Mouse (Mus musculus) hindbrain, embryonic 10.5 days (tissue): Measurements from ENCODE around the gene Mreg. TPM values are rescaled to one million over a fixed set of nuclear protein-coding genes. Genes with fewer than 3 reads are reported as not detected.

Source experiments
- DNase-seq: peaks from one replicate; pipeline ENCODE4 v3.0.0-alpha.2; 2017; ENCODE audit warnings: low spot score
- H3K27ac ChIP-seq: fragments of 300-500 bp; sonication (generic); 2 replicates; pipeline ENCODE4 v1.5.1; 2016; ENCODE audit warnings: mild to moderate bottlenecking, moderate library complexity
- H3K27me3 ChIP-seq: fragments of 300-500 bp; sonication (generic); 2 replicates; pipeline ENCODE4 v1.6.1; 2016; ENCODE audit warnings: mild to moderate bottlenecking; ENCODE audit not compliant: poor library complexity, insufficient read depth, severe bottlenecking
- H3K36me3 ChIP-seq: fragments of 300-500 bp; sonication (generic); 2 replicates; pipeline ENCODE4 v1.6.1; 2016; ENCODE audit warnings: mild to moderate bottlenecking, moderate library complexity
- H3K4me1 ChIP-seq: fragments of 300-500 bp; sonication (generic); replicated peaks from 2 replicates; pipeline ENCODE4 v1.6.1; 2016; ENCODE audit warnings: mild to moderate bottlenecking
- H3K4me3 ChIP-seq: fragments of 300-500 bp; sonication (generic); 2 replicates; pipeline ENCODE4 v1.5.1; 2016; ENCODE audit warnings: mild to moderate bottlenecking, moderate library complexity
- H3K9me3 ChIP-seq: fragments of 300-500 bp; sonication (generic); 2 replicates; pipeline ENCODE4 v1.6.1; 2016; ENCODE audit warnings: mild to moderate bottlenecking, moderate library complexity
- WGBS: fragments of 180-500 bp; shearing (Covaris S2); methylation state at CpG from one replicate; pipeline ENCODE4 v1.1.7; 2016; 5-methylcytosine and 5-hydroxymethylcytosine counted together
- polyA plus RNA-seq: library from polyadenylated mRNA; unstranded; fragments of >200 nt; fragmentation: Nextera tagmentation; extraction: Ambion mirVana; gene quantifications from 2 replicates; pipeline ENCODE4 v1.2.1, GENCODE M21; 2016

Mreg gene
- polyA plus RNA-seq, 1 experiment from 2014 or later, result 12.3 TPM

DNA sequence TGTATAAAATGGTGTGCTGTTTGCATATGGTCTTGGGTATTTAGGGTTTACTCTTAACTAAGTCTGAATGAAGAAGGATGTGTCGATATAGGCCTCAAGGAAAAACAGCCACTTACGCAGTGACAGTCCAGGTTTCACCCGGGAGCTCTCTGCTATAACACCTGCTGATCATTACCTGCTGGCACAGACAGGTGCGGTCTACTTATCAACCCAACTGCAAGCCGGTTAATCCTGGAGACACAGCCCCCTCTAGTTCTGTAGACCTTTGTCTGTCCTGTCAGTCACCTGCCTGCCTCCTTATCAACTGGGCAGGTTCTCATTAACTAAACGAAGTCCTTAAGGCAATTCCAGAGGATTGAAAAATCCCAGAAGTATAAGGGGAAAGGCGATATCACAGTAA, 37.9 kb downstream of the Mreg start:
- H3K4me1 ChIP-seq, result peaks cover 26% of the 10 kb centered on the region
- no peak for DNase-seq
- no peak overlapping the region for H3K4me3 ChIP-seq
- H3K9me3 ChIP-seq, result no peaks in the 10 kb centered on the region
- H3K27ac ChIP-seq, result no peak overlapping the region
- no peaks in the 10 kb centered on the region for H3K36me3 ChIP-seq
- no peaks in the 10 kb centered on the region for H3K27me3 ChIP-seq
- WGBS, result 79% methylated on average over 7 of the region's 7 CpGs

DNA sequence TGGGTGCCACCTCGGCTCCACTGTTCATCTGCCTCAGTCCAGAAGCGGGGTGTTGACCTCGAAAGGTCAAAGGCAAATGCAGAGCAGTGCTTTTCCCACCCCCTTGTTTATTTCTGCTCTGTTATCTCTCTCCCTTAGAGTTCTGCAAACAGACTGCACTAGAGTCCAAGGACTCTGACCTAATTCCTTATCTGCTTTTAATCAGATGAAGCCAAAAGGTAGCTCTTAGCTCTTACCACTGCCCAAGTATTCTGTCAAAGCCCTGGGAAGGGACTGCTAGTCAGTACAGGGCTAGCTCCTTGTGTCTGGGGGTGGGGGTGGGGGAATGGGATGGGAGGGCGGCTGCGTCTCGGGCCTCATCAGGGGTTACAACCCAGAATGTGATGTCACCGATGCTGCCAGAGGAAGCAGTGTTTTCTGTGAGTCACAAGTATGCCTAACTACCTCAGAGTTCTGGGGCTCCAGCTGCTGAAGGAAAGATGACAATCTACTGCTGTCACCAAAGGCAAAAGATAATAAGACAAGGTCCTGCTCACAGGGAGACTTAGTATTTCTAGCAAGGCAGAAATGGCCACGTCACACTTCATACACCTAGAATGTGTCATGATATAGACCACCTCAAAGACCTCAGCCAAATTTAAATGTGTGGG, 38.6 kb downstream of the Mreg start:
- no peaks in the 10 kb centered on the region for H3K9me3 ChIP-seq
- peaks cover 26% of the 10 kb centered on the region for H3K4me1 ChIP-seq
- no peak overlapping the region for H3K4me3 ChIP-seq
- H3K36me3 ChIP-seq, result no peaks in the 10 kb centered on the region
- no peaks in the 10 kb centered on the region for H3K27me3 ChIP-seq
- 71% methylated on average over 8 of the region's 8 CpGs for WGBS
- DNase-seq, result no peak
- no peak overlapping the region for H3K27ac ChIP-seq

DNA sequence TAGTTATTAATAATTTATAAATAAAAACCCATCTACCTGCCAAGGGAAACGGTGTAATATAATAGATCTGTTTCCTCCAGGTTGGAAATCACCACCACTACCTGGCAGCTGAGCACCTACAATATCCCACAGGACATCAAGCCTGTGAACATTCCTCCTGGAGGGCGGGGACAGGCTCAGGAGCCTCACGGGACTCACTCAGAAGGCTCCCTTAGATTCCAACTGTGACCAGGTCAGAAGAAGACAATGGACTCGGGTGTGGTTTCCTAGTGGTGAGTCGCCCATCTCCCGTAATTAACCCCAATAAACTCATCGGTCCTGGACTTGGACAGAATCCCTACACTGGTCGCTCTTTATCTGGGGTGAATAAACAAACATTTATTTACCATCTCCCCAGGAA, 39.3 kb downstream of the Mreg start:
- no peak overlapping the region for H3K27ac ChIP-seq
- 86% methylated on average over 8 of the region's 8 CpGs for WGBS
- H3K9me3 ChIP-seq, result no peaks in the 10 kb centered on the region
- no peaks in the 10 kb centered on the region for H3K27me3 ChIP-seq
- peaks cover 26% of the 10 kb centered on the region for H3K4me1 ChIP-seq
- no peak overlapping the region for H3K4me3 ChIP-seq
- no peaks in the 10 kb centered on the region for H3K36me3 ChIP-seq
- no peak for DNase-seq

DNA sequence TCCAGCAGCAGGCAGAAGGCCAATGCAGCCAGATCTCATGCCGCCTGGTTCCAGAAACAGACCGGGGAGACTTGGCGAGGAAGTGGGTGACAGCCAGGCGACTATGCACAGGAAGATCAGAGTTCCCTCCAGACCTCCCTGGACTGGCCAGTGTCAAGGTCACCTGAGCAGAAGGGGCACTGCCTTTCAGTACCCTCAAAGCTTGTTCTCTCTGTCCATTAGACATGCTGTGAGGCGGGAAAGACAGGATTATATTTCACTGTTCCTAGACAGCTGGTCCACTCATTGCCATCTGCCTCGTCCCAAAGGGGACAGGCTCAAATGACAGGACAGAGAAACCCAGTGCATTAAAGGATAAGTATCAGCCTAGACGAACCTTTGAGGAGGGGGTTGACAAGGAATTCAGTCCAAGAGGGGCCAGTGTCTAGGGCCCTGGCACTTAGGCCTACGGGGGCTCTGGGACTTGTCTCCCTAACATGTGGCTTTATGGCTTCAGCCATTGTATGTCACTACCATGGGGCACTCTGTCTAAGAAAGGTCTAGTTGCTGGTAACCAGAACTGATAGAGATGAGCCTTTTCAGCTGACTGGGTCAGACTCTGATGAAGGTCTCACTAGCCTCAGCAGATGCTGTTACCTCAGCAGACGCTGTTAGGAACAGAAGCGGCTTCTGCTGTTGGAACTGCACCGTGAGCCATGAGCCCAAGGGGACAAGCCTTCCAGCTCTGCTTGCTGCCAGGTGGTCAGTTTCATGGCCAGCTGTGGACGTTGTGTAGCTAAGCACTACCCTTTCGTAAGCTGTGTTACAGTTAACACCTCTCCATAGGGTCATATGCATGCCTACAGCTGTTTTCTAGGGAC, 40.9 kb downstream of the Mreg start:
- Histone ChIP-seq H3K36me3 (no peaks in the 10 kb centered on the region), H3K9me3 (no peaks in the 10 kb centered on the region), H3K4me1 (peaks cover 26% of the 10 kb centered on the region), H3K4me3 (no peak overlapping the region), H3K27me3 (no peaks in the 10 kb centered on the region), H3K27ac (peak overlapping the region; percentile 64)
- 71% methylated on average over 13 of the region's 13 CpGs for WGBS
- peak; percentile 39 for DNase-seq

DNA sequence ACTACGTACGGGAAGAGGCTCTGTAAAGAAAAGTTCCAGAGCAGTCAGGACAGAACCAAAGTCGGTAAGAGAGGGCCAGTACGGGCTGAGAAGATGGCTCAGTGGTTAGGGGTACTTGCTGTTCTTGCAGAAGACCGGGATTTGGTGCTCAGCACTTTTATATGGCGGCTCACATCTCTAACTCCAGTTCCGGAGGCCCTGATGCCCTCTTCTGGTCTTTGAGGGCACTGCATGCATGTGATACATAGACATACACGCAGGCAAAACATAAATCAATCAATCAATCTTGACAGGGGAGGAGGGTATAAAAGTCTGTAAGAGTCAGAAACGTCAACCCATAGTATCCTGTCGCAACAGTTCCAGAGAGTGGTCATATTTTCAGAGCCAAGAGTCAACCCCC, 45.1 kb downstream of the Mreg start:
- peaks cover 12% of the 10 kb centered on the region for H3K4me1 ChIP-seq
- H3K36me3 ChIP-seq, result no peaks in the 10 kb centered on the region
- H3K27me3 ChIP-seq, result no peaks in the 10 kb centered on the region
- H3K9me3 ChIP-seq, result no peaks in the 10 kb centered on the region
- WGBS, result 95% methylated on average over 10 of the region's 10 CpGs
- DNase-seq, result no peak
- no peak overlapping the region for H3K4me3 ChIP-seq
- no peak overlapping the region for H3K27ac ChIP-seq

DNA sequence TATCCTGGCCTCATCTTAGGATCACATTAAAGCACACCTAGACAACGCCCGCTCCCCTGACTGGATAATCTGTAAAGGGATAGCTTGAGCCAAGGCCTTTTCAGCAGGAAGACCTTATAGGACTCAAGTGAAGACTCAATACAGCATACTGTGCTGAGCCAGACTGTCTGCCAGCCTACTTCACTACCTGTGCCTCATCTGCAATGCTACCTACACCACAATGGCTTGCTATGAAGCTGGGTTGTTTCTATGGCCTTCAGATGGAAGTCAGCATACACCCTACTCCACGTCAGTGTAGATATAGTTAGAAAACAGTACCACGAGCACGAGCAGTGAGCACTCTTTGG, 45.7 kb downstream of the Mreg start:
- H3K27me3 ChIP-seq, result no peaks in the 10 kb centered on the region
- no peak for DNase-seq
- no peak overlapping the region for H3K4me3 ChIP-seq
- H3K9me3 ChIP-seq, result no peaks in the 10 kb centered on the region
- WGBS, result 91% methylated on average over 5 of the region's 5 CpGs
- no peak overlapping the region for H3K27ac ChIP-seq
- H3K4me1 ChIP-seq, result peaks cover 10% of the 10 kb centered on the region
- no peaks in the 10 kb centered on the region for H3K36me3 ChIP-seq

DNA sequence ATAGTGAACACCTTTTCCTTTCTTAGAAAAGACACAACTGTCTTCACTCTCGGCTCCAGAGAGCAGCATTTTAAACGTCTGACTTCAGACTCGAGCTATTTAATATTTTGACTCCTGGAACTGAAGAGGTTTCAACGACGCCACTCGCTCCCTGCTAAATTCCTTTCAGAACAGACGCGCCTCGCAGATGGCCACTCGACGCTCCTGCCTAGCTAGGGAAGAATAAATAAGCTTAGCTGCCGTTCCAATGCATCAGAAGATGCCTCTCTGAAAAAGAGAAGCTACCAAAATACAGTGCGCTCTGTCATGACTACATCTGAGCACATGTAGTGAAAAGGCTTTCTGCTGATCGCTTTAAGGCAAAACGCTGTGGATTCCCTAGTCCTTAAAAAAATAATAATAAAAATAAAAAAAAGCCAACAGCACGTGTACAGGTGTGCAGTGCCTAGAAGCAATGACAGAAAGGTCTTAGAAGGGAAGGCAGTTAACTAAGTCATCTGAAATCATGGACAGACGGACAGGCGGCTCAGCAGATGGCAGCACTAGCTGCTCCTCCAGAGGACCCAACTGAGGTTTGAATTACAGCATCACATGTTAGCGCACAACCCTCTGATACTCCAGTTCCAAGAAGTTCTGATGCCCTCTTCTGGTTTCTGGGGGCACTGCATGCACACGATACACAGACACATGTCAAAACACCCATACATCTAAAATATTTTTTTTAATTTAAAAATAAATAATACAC, 46.2 kb downstream of the Mreg start:
- Histone ChIP-seq H3K27ac (no peak overlapping the region), H3K4me3 (no peak overlapping the region), H3K4me1 (peaks cover 4% of the 10 kb centered on the region), H3K36me3 (no peaks in the 10 kb centered on the region), H3K9me3 (no peaks in the 10 kb centered on the region), H3K27me3 (no peaks in the 10 kb centered on the region)
- DNase-seq, result no peak
- WGBS, result 89% methylated on average over 20 of the region's 20 CpGs

DNA sequence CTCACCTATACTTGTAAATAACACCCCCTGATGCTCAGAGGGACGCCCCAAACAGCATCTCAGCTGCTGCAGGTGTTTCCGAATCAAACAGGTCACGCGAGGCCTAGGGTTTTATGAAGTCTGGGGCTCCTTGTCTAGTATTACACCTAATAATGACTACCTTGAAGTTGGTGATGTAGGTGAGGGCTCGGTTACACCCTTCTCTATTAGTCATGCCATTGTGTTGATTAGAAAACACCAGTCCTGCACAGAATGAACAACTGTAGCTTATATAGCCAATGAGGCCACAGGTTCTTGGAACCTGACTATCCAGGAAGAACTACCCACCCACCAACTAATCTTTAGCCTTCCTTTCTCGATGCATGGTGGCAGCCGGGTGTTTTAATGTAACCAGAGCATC, 51.8 kb downstream of the Mreg start:
- Histone ChIP-seq H3K9me3 (no peaks in the 10 kb centered on the region), H3K4me1 (no peaks in the 10 kb centered on the region)
- 91% methylated on average over 7 of the region's 7 CpGs for WGBS

DNA sequence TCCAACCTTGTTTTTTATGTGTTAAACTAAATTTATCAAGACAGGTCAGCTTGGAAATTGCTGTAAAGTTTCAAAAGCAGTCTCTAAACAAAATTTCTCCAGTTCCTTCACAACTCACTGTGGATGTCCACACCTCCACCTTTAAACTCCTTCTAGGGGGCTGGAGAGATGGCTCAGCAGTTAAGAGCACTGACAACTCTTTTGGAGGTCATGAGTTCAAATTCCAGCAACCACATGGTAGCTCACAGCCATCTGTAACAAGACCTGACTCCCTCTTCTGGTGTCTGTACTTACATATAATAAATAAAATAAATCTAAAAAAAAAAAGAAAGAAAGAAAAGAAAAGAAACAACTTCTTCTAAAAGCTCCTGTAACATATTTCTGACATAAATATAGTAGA, 67.1 kb downstream of the Mreg start:
- H3K4me3 ChIP-seq, result no peak overlapping the region
- H3K27me3 ChIP-seq, result no peaks in the 10 kb centered on the region
- H3K27ac ChIP-seq, result no peak overlapping the region
- DNase-seq, result no peak
- no peaks in the 10 kb centered on the region for H3K36me3 ChIP-seq
- no peaks in the 10 kb centered on the region for H3K9me3 ChIP-seq
- H3K4me1 ChIP-seq, result peaks cover 3% of the 10 kb centered on the region; the same call in 1 of the 2 replicates

More for the DNA sequence above, 51.8 kb downstream of the Mreg start:
- Histone ChIP-seq H3K27me3 (no peaks in the 10 kb centered on the region), H3K4me3 (no peak overlapping the region), H3K36me3 (no peaks in the 10 kb centered on the region), H3K27ac (no peak overlapping the region)
- no peak for DNase-seq

DNA sequence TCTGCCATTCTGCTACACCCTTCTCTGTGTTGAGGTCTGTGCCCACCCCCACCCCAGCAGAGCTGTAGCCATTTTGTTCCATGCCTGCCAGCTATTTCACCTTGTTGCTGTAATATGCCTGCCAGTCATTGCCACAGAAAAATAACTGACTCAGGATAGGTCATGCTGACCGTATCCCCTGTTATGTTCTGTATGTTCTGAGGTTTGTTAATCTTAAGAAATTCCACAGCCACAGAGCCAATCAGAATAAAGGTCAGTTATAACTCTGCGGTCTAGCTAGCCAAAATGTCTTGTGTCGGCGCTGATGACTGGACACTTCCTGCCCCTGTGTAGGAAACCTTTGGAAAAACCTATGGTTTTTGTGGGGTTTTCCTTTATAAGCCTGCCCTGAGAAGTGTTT, 67.7 kb downstream of the Mreg start:
- H3K4me1 ChIP-seq, result peaks cover 3% of the 10 kb centered on the region; the same call in 1 of the 2 replicates
- no peaks in the 10 kb centered on the region for H3K27me3 ChIP-seq
- no peak for DNase-seq
- no peaks in the 10 kb centered on the region for H3K36me3 ChIP-seq
- no peak overlapping the region for H3K27ac ChIP-seq
- H3K9me3 ChIP-seq, result no peaks in the 10 kb centered on the region
- WGBS, result 88% methylated on average over 4 of the region's 4 CpGs
- H3K4me3 ChIP-seq, result no peak overlapping the region

DNA sequence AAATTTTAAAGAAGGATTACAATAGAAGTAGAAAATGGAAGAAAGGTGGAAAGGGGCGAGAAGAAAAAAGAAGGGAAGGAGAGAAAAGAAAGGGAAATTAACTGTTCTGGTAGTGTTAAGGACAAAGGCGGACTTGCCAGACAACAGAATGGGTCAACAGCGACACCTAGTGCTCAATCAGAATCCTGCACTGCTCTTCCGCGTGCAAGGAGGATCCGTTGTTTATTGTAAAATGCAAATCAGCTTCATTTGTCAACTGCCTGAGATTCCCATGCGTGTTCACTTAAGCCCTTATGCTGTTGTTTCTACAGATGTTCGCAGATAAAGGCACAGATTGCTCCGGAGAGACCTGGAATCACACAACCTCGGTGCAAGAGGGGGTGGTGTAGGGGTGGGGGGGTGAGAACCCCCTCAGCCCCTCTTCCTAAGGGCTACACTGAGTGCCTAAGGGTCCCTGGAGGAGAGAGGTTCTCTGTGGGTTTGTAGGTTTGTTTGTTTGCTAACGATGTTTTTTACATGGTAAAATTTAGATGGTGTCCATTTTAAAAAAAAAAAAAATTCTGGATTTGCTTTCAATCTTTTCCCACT, 70.1 kb downstream of the Mreg start:
- WGBS, result 7% methylated on average over 11 of the region's 11 CpGs
- Histone ChIP-seq H3K9me3 (no peaks in the 10 kb centered on the region), H3K4me1 (peaks cover 3% of the 10 kb centered on the region; the same call in 1 of the 2 replicates), H3K36me3 (no peaks in the 10 kb centered on the region), H3K27me3 (no peaks in the 10 kb centered on the region), H3K4me3 (peak overlapping the region; percentile 38), H3K27ac (peak overlapping the region; percentile 83)
- peak; percentile 68 for DNase-seq

DNA sequence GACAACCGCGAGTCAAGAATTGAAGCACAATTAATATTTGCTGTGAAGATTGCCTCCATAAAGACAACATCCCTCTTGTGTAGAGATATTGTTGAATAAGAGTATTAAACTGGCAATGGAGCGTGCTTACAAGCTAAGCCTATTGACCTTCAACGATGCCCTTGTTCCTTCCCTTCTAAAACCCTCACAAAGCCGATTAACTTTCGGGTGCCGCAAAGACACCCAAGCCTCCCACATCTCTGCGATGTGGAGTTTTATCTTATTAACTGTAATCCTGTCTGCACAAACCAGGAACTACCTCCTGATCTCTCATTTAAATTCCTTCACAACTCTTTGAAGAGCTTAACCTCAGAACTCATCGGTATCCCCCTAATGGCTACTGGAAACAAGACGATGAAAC, 76.0 kb downstream of the Mreg start:
- no peaks in the 10 kb centered on the region for H3K4me1 ChIP-seq
- H3K9me3 ChIP-seq, result peaks cover 7% of the 10 kb centered on the region
- DNase-seq, result no peak
- H3K4me3 ChIP-seq, result no peak overlapping the region
- no peaks in the 10 kb centered on the region for H3K27me3 ChIP-seq
- WGBS, result 96% methylated on average over 10 of the region's 10 CpGs
- H3K36me3 ChIP-seq, result no peaks in the 10 kb centered on the region
- no peak overlapping the region for H3K27ac ChIP-seq

DNA sequence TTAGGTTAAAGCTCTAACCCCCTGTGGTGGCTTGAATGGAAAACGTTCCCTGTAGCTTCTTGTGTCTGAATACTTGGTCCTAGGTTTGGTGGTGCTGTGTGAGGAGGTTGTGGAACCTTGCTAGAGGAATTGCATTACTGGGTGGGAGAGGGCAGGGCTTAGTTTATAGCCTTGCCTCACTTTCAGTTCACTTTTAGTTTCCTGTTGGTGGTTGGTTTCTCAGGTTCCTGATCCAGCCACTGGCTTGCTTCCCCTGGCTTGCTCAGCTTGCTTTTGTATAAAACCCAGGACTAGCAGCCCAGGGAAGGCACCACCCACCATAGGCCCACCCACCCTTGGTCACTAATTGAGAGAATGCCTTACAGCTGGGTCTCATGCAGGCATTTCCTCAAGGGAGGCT, 77.6 kb downstream of the Mreg start:
- peaks cover 7% of the 10 kb centered on the region for H3K9me3 ChIP-seq
- no peak overlapping the region for H3K27ac ChIP-seq
- H3K4me1 ChIP-seq, result no peaks in the 10 kb centered on the region
- H3K4me3 ChIP-seq, result no peak overlapping the region
- 71% methylated on average over 1 of the region's 1 CpGs for WGBS
- H3K27me3 ChIP-seq, result no peaks in the 10 kb centered on the region
- H3K36me3 ChIP-seq, result no peaks in the 10 kb centered on the region
- no peak for DNase-seq
